Mouse (Mus musculus): ENCODE measurements around the gene Nsl1. TPM values are rescaled to one million over a fixed set of nuclear protein-coding genes. Genes with fewer than 3 reads are reported as not detected.

The Nsl1 gene
- 4.1 TPM for polyA plus RNA-seq (2015; fragmentation: Illumina TruSeq; extraction: RNeasy Lipid Tissue Mini Kit (QIAGEN cat#74804); ENCODE audit: insufficient read depth, low replicate concordance)

DNA sequence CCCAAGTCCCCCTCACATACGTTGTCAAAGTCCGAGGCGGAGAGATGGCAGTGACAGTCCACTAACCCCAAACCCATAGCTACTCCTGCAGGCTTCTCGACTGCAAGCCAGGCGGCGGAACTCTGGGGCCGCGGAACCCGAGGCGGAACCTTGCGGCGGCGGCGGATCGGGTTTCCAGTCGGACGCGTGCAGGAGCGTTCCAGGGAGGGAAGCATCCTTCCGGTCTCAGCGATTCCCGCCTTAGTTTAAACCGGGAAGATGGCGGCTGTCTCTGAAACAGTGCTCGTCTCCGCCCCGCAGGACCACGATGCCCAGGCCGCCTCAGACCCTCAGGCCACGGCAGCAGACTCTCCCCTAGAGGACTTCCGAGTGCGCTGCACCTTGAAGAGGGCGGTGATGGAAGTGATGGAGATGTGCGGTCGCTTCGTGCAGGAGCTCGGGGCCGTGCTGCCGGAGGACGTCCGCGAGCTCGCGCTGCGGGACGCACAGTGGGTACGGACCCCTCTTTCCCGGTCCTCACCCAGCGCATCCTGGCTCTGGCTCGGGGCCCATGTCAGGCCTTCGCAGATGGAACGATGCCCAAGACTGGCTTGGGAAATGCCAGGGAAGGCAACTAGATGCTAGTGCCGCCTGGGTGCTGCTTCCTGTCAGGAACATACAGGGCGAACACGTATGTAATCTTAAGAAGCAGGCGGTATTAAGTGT is at the start of gene Nsl1, which contains the start of gene Tatdn3:
Nsl1 (plus strand) TSS at position 232 of the 705 bp plus-strand sequence.
Tatdn3 (minus strand) TSS at position 152 of the 705 bp plus-strand sequence.

DNA sequence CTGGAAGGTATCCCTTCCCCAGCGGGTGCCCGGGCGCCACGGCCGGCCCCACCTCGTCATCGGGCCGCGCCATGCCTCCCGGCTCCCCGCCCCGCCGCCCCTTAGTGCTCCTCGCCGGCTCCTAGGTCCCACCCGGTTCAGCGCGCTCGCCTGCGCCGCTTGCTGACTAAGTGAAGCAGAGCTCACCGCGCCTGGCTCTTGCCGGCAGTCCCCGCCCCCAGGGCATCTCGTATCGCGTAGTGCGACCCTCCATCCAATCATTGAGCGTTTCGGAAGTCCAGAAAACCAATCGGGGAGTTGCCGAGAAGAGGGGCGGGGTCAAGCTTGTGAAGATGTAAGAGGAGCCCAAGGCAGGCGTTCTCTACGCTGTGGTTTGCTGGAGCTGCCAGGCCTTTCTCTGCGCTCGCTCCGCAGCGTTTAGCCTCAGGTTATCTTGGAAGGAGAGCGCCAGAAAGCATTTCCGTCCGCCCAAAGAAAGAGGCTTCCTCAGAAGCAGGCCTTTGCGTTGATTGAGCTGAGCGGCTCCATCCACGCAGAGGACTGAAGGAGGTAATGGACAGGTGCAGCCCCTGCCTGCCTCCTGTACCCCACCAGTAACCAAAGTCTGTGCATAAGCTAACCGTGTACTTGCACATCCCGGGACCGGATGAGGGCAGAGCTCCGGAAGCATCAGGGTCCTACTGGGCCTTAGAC is 36.6 kb upstream of the Nsl1 start, which contains the start of gene Flvcr1:
Flvcr1 (minus strand) TSS at position 138 of the 693 bp plus-strand sequence.

GRCm38 (mm10) chr1:191036554-191037334 is 26.1 kb upstream of the Nsl1 start, which contains the start of gene Spata45:
Gene Spata45, plus strand, starts transcription at chr1:191036639.

GRCm38 (mm10) chr1:191097802-191098747 is 35.3 kb downstream of the Nsl1 start, which contains the start of gene Batf3:
Gene Batf3, plus strand, starts transcription at chr1:191097847.

Other genes with a start within 250 kb of the Nsl1 start
- gene Rps6kc1, start 151.2 kb upstream of the Nsl1 start, polyA plus RNA-seq (2015; fragmentation: Illumina TruSeq; extraction: RNeasy Lipid Tissue Mini Kit (QIAGEN cat#74804); ENCODE audit: insufficient read depth, low replicate concordance), result 12.0 TPM
- 98.1 TPM for gene Angel2, start 137.9 kb upstream of the Nsl1 start, polyA plus RNA-seq (2015; fragmentation: Illumina TruSeq; extraction: RNeasy Lipid Tissue Mini Kit (QIAGEN cat#74804); ENCODE audit: insufficient read depth, low replicate concordance)
- gene Vash2, start 83.7 kb upstream of the Nsl1 start, polyA plus RNA-seq (2015; fragmentation: Illumina TruSeq; extraction: RNeasy Lipid Tissue Mini Kit (QIAGEN cat#74804); ENCODE audit: insufficient read depth, low replicate concordance), result 0.66 TPM
- 35.7 TPM for gene Flvcr1, start 36.9 kb upstream of the Nsl1 start, polyA plus RNA-seq (2015; fragmentation: Illumina TruSeq; extraction: RNeasy Lipid Tissue Mini Kit (QIAGEN cat#74804); ENCODE audit: insufficient read depth, low replicate concordance)
- not detected for gene Spata45, start 26.4 kb upstream of the Nsl1 start, polyA plus RNA-seq (2015; fragmentation: Illumina TruSeq; extraction: RNeasy Lipid Tissue Mini Kit (QIAGEN cat#74804); ENCODE audit: insufficient read depth, low replicate concordance)
- 42.2 TPM for gene Tatdn3, start 80 bp upstream of the Nsl1 start, polyA plus RNA-seq (2015; fragmentation: Illumina TruSeq; extraction: RNeasy Lipid Tissue Mini Kit (QIAGEN cat#74804); ENCODE audit: insufficient read depth, low replicate concordance)
- gene Batf3, start 34.8 kb downstream of the Nsl1 start, polyA plus RNA-seq (2015; fragmentation: Illumina TruSeq; extraction: RNeasy Lipid Tissue Mini Kit (QIAGEN cat#74804); ENCODE audit: insufficient read depth, low replicate concordance), result 7.6 TPM
- not detected for gene Fam71a, start 101.8 kb downstream of the Nsl1 start, polyA plus RNA-seq (2015; fragmentation: Illumina TruSeq; extraction: RNeasy Lipid Tissue Mini Kit (QIAGEN cat#74804); ENCODE audit: insufficient read depth, low replicate concordance)
- 4.9 TPM for gene Atf3, start 155.0 kb downstream of the Nsl1 start, polyA plus RNA-seq (2015; fragmentation: Illumina TruSeq; extraction: RNeasy Lipid Tissue Mini Kit (QIAGEN cat#74804); ENCODE audit: insufficient read depth, low replicate concordance)

All from spleen, adult 10 weeks (tissue).